ENCODE assay signal across 9 mouse cellular contexts in the genomic region with DNA sequence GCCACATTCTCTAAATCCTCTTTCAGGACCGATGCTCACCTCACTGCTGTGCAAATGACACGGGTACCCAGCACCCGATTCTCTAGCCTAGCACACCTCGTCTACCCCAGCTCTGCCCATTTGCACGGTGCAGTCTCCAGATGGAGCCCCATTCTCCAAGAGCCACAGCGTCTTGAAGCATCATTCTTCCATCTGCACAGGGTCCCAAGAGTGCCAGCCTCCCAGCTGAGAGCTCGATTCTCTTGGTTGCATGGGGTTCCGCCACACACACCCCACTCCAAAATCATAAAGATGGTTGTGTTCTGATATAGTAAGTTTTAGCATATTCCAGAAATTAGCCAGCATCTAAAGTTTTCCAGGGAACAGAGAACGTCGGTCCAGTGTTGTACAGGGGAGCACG. TPM values are rescaled to one million over a fixed set of nuclear protein-coding genes. Genes with fewer than 3 reads are reported as not detected.
DNase-seq lines count a peak whose midpoint lies in the region; ATAC-seq lines count a peak whose summit lies in the region.
"Had no signal": no experiment of that assay in that cellular context is flagged by ENCODE, and none has a peak within 500 bp of the region (broad histone marks: within the 10 kb centered on the region; RNA-seq: fewer than 3 reads in every experiment).

No protein-coding gene starts in this region.

- no peak for DNase-seq in kidney, postnatal 36 days
- no peak for DNase-seq in limb, embryonic 10.5 days (ENCODE audit: low spot score)
- DNase-seq in thymus, postnatal 14 days, result no peak
- DNase-seq in adrenal gland, adult 18-20 months (ENCODE audit: low spot score in 2 of 2), result no peak

- no peak overlapping the region for H3K27ac ChIP-seq in kidney, embryonic 16.5 days (ENCODE audit: low read length)
- peak overlapping the region; percentile 51 for H3K27ac ChIP-seq in embryonic facial prominence, embryonic 15.5 days (replicated peaks)
- no peak overlapping the region for H3K27ac ChIP-seq in limb, embryonic 10.5 days
- H3K27ac ChIP-seq in neural tube, embryonic 15.5 days (replicated peaks), result no peak overlapping the region

- peak overlapping the region; percentile 56 for H3K9ac ChIP-seq in kidney, embryonic 16.5 days (replicated peaks; ENCODE audit: low read length)
- no peak overlapping the region for H3K9ac ChIP-seq in embryonic facial prominence, embryonic 15.5 days
- peak overlapping the region; percentile 28; the same call in 1 of the 2 replicates for H3K9ac ChIP-seq in neural tube, embryonic 15.5 days (replicated peaks)

- no peaks in the 10 kb centered on the region for H3K9me3 ChIP-seq in kidney, embryonic 16.5 days (ENCODE audit: low read length)
- H3K9me3 ChIP-seq in embryonic facial prominence, embryonic 15.5 days (replicated peaks), result no peaks in the 10 kb centered on the region
- no peaks in the 10 kb centered on the region for H3K9me3 ChIP-seq in limb, embryonic 10.5 days (replicated peaks)
- no peaks in the 10 kb centered on the region for H3K9me3 ChIP-seq in neural tube, embryonic 15.5 days (replicated peaks)

- H3K36me3 ChIP-seq in kidney, embryonic 16.5 days (ENCODE audit: insufficient read depth, low read length), result no peaks in the 10 kb centered on the region
- no peaks in the 10 kb centered on the region for H3K36me3 ChIP-seq in embryonic facial prominence, embryonic 15.5 days
- H3K36me3 ChIP-seq in limb, embryonic 10.5 days, result no peaks in the 10 kb centered on the region
- H3K36me3 ChIP-seq in neural tube, embryonic 15.5 days, result no peaks in the 10 kb centered on the region

- H3K4me3 ChIP-seq in kidney, embryonic 16.5 days (ENCODE audit: low read length), result peak overlapping the region; percentile 38
- peak overlapping the region; percentile 31 for H3K4me3 ChIP-seq in embryonic facial prominence, embryonic 15.5 days (replicated peaks)
- H3K4me3 ChIP-seq in limb, embryonic 10.5 days, result peak overlapping the region; percentile 46
- H3K4me3 ChIP-seq in neural tube, embryonic 15.5 days (replicated peaks), result peak overlapping the region; percentile 21

- peaks cover 7% of the 10 kb centered on the region; the same call in 1 of the 2 replicates for H3K27me3 ChIP-seq in kidney, embryonic 16.5 days (ENCODE audit: insufficient read depth, low read length)
- peaks cover 19% of the 10 kb centered on the region for H3K27me3 ChIP-seq in embryonic facial prominence, embryonic 15.5 days
- H3K27me3 ChIP-seq in limb, embryonic 10.5 days (ENCODE audit: low read depth, poor library complexity, severe bottlenecking), result peaks cover 81% of the 10 kb centered on the region
- H3K27me3 ChIP-seq in neural tube, embryonic 15.5 days (replicated peaks), result peaks cover 38% of the 10 kb centered on the region

- peak overlapping the region; percentile 61 for H3K4me2 ChIP-seq in kidney, embryonic 16.5 days (replicated peaks; ENCODE audit: low read depth, low read length)
- H3K4me2 ChIP-seq in embryonic facial prominence, embryonic 15.5 days (replicated peaks), result peak overlapping the region; percentile 51
- peak overlapping the region; percentile 54 for H3K4me2 ChIP-seq in neural tube, embryonic 15.5 days

- peaks cover 32% of the 10 kb centered on the region for H3K4me1 ChIP-seq in kidney, embryonic 16.5 days (ENCODE audit: insufficient read depth, low read length)
- H3K4me1 ChIP-seq in embryonic facial prominence, embryonic 15.5 days, result peaks cover 38% of the 10 kb centered on the region
- peaks cover 22% of the 10 kb centered on the region for H3K4me1 ChIP-seq in limb, embryonic 10.5 days
- H3K4me1 ChIP-seq in neural tube, embryonic 15.5 days, result peaks cover 33% of the 10 kb centered on the region

- WGBS in kidney, embryonic 16.5 days, result 3% methylated on average over 11 of the region's 11 CpGs
- 5% methylated on average over 11 of the region's 11 CpGs for WGBS in embryonic facial prominence, embryonic 15.5 days
- WGBS in limb, embryonic 10.5 days, result 7% methylated on average over 11 of the region's 11 CpGs
- WGBS in neural tube, embryonic 15.5 days, result 4% methylated on average over 11 of the region's 11 CpGs

- no peak for ATAC-seq in kidney, embryonic 16.5 days (ENCODE audit: low FRiP score, low TSS enrichment)
- ATAC-seq in embryonic facial prominence, embryonic 15.5 days (ENCODE audit: insufficient number of reproducible peaks, low FRiP score, low TSS enrichment, low read depth), result peak; percentile 17; the same call in 1 of the 2 replicates
- ATAC-seq in neural tube, embryonic 15.5 days (ENCODE audit: low FRiP score), result no peak

RNA-seq across cellular contexts. Expression of a gene that starts 17.2 kb away (rescaled TPM):
- not detected in 2 replicates for polyA plus RNA-seq in kidney, embryonic 16.5 days (2015; fragmentation: Nextera tagmentation; extraction: Ambion mirVana)
- polyA plus RNA-seq in embryonic facial prominence, embryonic 15.5 days (2015; fragmentation: Nextera tagmentation; extraction: Ambion mirVana), result 0.12 and 0.20 TPM in 2 replicates
- not detected in 2 replicates for polyA plus RNA-seq in limb, embryonic 10.5 days (2016; fragmentation: Nextera tagmentation; extraction: Ambion mirVana)
- 0.12 TPM in 1 of 2 replicates, not detected in the other for polyA plus RNA-seq in neural tube, embryonic 15.5 days (2015; fragmentation: Nextera tagmentation; extraction: Ambion mirVana)
- not detected for total RNA-seq in adrenal gland, adult 18-20 months (2021)
- polyA plus RNA-seq: large intestine, adult 2 months; spleen, adult 2 months had no signal

RNA-seq across cellular contexts. Expression of a gene that starts 33.1 kb away (rescaled TPM):
- polyA plus RNA-seq in kidney, embryonic 16.5 days (2015; fragmentation: Nextera tagmentation; extraction: Ambion mirVana), result 50.1 and 50.6 TPM in 2 replicates
- polyA plus RNA-seq in embryonic facial prominence, embryonic 15.5 days (2015; fragmentation: Nextera tagmentation; extraction: Ambion mirVana), result 48.2 and 49.7 TPM in 2 replicates
- 84.2 and 86.1 TPM in 2 replicates for polyA plus RNA-seq in limb, embryonic 10.5 days (2016; fragmentation: Nextera tagmentation; extraction: Ambion mirVana)
- polyA plus RNA-seq in neural tube, embryonic 15.5 days (2015; fragmentation: Nextera tagmentation; extraction: Ambion mirVana), result 30.6 and 35.3 TPM in 2 replicates
- 10 to 100 TPM; 39.9 to 45.1 TPM for total RNA-seq in adrenal gland, adult 18-20 months (2021)
